Mouse (Mus musculus) naive thymus-derived CD4-positive, alpha-beta T cell, adult 2 months (primary cell): ENCODE measurements at regions not wholly inside any gene's neighbourhood (a gene's known extent, or its start where the extent isn't known, plus 50 kb on each side); places are given as distances from the start of the nearest gene placed in this dataset.

Experiments
- DNase-seq: peaks from one replicate; pipeline ENCODE4 v3.0.0-alpha.2; 2011; ENCODE audit warnings: low read depth

GRCm38 (mm10) chr4:142545187-142545586 lies 306.0 kb upstream of the Kazn start:
- no peak for DNase-seq

GRCm38 (mm10) chr4:142544736-142545135 lies 305.5 kb upstream of the Kazn start:
- no peak for DNase-seq

GRCm38 (mm10) chr4:142539200-142539750 lies 300.1 kb upstream of the Kazn start:
- no peak for DNase-seq

- DNase-seq: no peak
These were observed 287.9 kb upstream of the Kazn start for GRCm38 (mm10) chr4:142527080-142527479.

DNA sequence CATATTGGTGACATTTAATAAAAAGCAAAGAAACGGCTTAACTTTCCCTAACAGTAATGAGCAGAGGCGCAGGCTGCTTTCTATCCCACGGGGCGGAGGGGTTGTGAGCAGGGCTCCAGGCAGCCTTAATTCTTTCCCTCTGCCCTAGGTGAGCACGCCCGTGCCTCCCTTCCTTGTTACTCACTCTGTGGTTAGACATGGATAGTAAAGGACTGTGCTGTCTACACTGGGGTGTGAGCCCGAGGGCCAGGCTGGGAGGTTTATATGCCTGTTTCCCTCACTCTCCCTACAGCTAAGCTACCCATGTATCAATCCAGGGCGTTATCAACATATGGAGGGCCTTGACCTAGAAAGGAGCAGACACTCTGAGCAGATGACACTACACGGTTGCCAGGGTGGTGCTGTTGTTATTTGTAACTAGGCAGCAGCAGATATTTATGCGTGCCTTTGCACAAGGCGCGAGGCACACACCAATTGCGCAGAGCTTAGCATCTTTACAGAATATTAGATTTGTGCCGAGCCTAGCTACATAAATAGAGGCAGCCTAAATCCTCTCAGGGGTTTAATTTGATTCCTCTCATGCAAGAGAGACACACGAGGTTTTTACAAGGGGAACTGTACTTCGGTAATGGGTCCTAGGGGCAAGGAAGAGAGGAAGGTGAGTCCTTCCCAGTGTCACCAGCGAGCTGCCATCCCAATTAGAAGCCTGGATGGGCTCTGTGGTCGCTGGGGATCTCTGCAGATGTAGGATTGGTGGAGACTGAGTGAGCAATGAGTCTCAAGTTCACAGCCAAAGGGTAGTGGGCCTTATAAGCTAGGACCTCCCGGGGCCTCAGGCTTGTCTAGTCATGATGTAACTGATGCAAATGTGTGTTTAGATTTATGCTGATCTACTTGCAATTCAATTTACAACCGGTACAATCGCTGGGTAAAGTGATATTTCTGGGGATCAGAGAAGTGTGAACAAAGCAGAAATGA lies 278.6 kb upstream of the Kazn start:
- DNase-seq: no peak

- no peak for DNase-seq
These were observed 275.6 kb upstream of the Kazn start for GRCm38 (mm10) chr4:142514751-142515150.

GRCm38 (mm10) chr4:142509386-142509785 lies 270.2 kb upstream of the Kazn start:
- DNase-seq: no peak

DNA sequence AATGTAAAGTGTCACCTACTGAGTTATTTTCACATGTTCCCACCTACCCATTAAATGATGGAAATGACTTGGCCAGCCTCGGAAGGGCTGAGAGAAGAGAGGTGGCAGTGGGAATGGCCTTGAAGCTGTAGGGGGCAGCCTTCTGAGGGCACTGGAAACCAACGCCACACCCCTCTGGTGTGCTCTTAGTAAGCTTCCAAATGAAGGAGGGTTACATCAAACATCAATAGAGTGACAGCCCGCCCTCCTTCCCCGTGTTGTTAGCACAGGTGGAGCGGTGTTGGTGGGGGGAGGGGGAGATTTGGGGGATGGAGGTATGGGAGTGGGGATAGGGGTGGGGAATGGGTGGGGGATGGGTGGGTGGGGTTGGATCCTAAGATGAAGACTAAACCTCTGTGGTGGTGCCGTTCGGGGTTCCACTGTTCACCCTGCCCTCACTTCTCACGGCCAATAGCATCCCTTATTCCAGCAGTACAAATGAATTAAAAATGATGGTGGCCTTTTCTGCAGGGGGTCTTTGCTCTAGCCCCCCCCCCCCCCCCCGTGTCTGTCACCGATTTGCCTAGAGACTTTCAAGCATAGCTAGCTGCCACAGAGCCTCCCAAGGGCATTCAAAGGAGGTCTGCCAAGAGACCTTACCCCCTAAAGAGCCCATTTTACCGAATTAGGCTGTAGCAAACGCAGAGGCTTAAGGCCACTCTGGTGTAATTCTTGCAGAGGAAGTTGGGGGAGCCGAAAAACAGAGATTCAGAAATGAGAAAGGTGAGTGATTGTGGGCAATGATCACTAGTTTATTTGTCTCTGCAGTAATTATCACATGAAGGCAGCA lies 267.4 kb upstream of the Kazn start:
- DNase-seq: no peak

GRCm38 (mm10) chr4:142503761-142504160 lies 264.6 kb upstream of the Kazn start:
- DNase-seq: no peak

DNA sequence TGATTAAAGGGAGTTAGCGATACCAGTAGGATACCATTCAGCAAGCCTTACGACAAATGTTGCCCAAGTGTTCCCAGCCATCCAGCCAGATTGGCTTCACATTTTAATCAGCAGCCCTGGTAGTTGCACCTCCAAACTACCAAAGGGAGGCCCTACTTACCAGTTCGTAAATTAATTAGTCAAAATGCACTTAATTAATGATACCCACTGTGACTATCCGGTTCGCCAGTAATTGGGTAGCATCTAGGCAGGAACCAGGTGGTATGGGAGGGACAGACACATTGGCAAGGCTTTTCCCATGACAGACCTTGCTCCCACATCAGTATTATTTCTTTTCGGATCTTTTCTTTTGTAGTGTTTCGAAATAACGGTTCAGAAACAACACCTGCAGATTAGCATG lies 262.0 kb upstream of the Kazn start:
- no peak for DNase-seq

- no peak for DNase-seq
These were observed 261.3 kb upstream of the Kazn start for GRCm38 (mm10) chr4:142500541-142500940.

DNA sequence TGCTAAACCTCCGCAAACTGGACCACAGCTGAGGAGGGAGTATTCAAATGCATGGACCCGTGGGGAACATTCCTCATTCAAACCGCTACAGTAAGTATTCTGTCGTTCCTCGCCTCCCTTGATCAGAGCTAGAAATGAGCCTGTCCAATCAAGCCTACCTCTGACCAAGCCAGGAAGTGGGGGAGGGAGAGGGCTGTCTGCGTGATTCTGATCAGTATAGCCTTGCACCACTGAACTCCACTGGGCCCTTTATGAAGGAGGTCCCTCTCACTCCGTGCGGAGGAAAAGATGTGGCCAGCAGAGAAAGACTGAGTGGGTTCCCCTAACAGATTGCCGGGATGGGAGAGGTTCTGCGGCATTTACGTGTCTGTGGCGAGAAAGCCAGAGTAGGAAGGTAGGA lies 257.4 kb upstream of the Kazn start:
- no peak for DNase-seq

DNA sequence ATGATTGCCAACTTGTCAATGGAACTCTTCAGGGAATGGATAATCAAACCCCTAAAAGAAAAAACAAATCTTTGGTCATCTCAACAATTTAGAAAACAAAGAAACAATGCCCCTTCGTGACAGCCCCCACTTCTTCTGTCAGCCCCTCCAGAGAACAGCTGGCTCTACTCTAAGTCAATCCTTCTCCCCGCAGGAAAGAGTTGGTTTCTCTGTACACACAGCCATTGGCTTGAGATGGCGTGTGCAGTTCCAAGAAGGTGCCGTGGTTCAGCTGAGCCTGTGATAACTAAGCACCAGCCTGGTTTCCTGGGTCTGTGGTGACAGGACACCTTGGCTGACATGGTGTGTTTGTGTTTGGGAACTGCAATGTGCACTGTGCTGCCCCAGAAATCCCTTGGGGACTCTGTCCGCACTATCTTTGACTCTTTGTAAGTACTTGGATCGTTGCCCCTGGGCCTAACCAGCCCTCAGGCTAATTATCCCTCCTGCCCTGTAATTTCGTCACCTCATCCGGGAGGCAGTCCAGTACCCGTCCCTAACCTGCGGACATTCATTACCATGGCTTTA lies 253.8 kb upstream of the Kazn start:
- no peak for DNase-seq

- DNase-seq: no peak
These were observed 246.7 kb upstream of the Kazn start for GRCm38 (mm10) chr4:142485784-142486423.

- no peak for DNase-seq
These were observed 236.4 kb upstream of the Kazn start for GRCm38 (mm10) chr4:142475632-142476031.

- DNase-seq: no peak
These were observed 235.4 kb upstream of the Kazn start for GRCm38 (mm10) chr4:142474626-142475025.

DNA sequence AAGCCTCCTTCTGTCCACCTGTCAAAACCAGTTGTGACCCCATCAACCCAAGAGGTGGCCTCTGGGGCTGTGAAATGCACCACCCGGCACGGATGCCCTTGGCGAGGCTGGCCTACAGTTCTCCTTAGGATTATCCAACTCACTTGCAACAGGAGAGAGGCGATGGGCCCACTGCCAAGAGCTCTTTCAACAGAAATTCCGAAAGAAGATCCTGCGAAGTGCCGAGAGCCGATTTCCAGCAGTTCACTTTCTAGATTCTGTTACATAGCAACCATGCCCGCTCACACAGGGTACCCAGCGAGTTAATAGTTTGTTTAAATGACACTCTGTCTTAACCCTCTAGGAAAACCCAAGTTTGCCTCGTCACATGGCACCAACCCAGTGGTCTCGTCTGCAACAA lies 234.8 kb upstream of the Kazn start:
- DNase-seq: no peak

DNA sequence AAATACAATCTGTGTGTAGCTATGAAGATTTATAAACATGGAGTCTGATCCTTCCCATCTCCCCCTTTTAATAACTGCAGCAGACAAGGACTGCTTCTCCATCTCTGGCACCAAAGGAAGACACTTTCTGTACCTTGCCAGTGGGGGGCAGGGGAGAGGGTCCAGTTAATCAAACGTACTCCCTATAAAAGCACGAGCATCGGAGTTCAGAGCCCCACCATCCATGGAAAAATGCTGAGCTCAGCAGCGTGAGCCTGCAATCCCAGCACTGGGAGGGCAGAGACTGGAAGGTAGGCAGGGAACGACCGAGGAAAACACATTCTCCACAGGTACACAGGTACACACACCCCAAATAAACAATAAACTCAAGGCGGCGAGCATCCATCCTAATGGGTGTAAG lies 234.1 kb upstream of the Kazn start:
- no peak for DNase-seq

DNA sequence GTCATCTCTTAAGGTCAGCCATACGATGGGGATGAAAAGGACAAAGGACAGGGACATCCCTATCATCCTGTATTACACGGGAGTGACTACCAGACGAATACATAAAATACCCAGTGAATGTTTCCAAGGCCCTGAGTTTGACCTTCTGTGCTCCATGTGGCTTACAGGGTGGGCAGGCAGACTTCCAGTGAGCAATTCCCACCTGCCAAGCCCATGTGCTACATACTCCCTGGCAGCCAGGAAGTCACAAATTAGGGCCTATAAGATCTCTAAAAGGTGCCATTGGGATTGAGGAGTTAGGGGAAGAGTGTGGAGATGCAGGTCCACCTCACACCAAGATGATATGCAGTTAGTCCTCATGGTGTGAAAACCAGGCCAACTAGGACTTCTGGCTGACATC lies 233.1 kb upstream of the Kazn start:
- no peak for DNase-seq

DNA sequence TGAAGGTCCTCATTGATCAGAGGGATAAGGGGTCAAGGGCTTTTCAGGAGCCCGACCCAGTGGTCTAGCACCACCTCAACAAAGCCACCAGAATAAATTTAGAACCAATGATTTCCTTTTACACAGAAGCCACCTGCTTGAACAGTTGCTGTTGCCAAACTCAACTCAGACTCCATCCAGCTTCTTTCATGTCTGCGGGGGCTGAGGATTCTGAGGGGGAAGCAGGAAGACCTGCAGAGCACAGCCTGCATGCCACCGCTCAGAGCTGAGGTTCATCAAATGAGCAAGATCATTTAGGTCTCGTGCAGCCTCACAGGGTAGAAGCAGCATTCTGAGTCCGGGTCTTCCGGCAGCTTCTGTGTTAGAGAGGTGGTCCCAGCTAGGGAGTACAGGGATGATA lies 231.6 kb upstream of the Kazn start:
- DNase-seq: no peak

DNA sequence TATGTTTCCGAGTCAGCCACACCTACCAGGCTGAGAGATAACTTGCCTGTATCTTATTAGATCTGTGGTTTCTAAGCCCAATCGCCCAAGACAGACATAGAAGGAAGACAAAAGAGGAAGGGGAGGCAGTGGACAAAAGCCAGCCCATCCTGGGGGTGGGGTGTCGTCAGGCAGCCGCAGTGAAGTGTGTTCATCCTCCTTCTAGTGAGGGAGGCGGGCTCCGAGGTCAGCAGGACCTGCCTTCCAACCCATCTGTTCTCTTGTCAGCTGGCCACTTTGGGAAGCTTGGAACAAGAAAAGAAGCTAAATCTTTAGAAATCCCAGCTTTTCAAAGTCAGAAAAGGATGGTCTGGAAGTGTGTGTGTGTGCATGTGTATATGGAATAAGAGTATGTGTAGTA lies 228.7 kb upstream of the Kazn start:
- no peak for DNase-seq

DNA sequence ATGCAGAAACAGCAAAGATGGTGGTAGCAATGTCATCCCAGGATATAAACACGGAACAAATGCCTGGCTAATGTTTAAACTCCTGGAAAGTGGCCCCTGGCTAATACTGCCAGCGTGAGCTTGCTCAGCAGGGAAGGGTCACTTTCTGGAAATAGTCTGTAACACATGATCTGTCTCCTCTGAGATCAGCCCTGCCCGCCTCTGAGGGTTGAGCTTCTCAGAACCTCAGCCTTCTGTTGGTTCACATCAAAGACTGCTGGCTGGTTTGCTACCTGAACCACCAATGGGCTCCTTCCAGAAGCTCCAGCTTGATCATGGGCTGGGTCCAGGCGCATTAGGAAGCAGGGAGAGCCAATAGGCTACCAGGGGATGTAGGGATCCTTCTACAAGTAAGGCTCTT lies 226.0 kb upstream of the Kazn start:
- DNase-seq: no peak
